Mouse (Mus musculus) brain, embryonic 18.5 days (tissue): ENCODE measurements at regions not wholly inside any gene's neighbourhood (a gene's known extent, or its start where the extent isn't known, plus 50 kb on each side); places are given as distances from the start of the nearest gene placed in this dataset.
"Not testable (repeated sequence)": the region's sequence is repeated elsewhere in the genome, so short reads cannot be mapped to it uniquely, and the experiment has no call there.

Source experiments
- DNase-seq: peaks from one replicate; pipeline ENCODE4 v3.0.0-alpha.2; 2012; ENCODE audit warnings: low read depth, low spot score

GRCm38 (mm10) chr6:31810602-31811512 lies 239.2 kb upstream of the 1700012A03Rik start:
- DNase-seq = no peak

GRCm38 (mm10) chr6:31804468-31804867 lies 240.7 kb upstream of the Podxl start:
- DNase-seq = not testable (repeated sequence)

DNA sequence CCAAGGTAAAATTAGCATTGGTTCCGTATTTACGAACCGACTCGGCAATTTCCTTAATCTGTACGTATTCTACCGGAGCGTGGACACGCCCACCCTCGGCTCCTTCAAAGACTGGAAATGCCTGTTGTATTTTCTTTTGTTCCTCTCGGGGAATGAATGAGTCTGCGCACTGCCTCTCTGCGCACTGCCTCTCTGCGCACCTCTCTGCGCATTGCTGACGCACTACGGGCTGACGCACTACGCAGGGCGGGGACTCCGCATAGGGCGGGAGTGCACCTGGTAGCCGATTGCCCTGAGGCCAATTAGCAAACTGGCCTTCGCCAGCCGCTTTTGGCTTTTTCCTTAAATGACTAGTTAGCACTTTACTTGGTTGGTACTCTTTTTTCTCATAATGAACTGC lies 239.4 kb upstream of the Podxl start:
- DNase-seq = not testable (repeated sequence)

DNA sequence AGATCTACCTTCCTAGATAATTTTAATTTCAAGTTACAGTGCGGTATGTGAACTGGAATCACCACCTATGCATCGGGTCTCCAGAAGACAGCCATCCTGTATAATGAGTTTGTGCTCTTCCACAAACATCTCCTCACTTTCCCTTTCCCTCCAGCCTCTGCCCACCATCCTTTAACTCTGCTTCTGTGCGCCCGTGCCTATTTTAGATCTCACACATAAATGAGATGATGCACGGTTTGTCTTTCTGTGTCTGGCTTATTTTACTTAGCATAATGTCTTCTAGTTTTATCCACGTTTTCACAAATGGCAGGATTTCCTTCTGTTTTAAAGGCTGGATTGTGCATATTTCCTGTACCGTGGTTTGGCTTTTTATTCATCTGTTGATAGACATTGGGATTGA lies 227.8 kb upstream of the Podxl start:
- no peak for DNase-seq

DNA sequence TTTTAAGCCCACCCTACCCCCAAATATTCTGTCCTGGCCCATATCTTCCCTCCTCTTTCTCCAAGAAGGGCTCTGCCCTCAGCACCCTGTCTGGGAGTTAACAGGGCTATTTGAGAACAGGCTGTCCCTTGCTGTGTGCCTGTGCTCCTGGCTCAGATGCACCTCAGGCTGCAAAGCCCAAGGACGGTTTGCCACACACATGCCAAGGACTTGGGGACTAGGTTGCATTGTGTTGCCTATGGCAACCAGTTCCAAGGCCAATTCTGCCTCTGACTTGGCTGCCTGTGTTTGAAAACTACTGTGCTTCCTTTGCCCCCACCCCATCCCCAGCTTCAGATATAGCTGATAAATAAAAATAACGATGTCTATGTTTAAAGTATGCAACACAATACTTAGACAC lies 227.1 kb upstream of the Podxl start:
- DNase-seq = no peak

DNA sequence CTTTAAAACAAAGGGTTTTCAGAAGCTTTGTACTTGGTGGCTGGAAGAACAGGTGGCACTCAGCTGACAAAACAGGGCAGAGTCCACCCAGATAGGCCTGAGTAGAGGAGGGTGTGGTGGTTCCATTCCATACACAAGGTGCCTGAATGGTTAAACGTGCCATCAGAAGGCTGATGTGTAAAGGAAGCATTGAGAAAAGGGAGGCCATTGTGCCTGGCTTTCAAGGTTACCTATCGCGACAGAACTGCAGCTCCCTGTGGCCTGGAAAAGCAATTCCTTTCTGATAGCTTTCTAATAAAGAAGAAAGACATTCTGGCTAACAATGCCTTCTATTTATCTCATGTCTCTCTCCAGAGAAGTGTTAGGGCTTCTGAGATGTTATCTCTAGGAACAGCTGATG lies 213.1 kb upstream of the Podxl start:
- no peak for DNase-seq

DNA sequence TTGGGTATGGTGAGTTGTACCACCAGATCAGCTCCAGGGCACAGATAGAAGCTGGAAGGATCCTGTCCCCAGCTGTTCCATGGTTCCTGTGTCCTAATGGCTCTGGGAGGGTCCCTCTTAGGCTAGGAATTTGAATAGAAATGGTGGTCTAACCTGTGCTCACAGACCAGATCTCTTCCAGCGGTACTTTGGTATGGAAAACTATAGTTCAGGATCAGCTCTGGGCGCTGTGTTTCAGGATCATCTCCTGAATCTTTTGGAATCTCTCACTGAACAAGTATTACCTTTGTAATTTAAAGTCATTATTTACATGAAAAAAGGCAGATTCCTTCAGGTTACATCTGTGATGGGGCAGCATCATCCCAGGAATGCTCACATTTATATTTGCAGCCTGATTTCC lies 208.1 kb upstream of the Podxl start:
- DNase-seq = no peak

- no peak for DNase-seq
These were observed 181.8 kb upstream of the Podxl start for GRCm38 (mm10) chr6:31745589-31745988.

GRCm38 (mm10) chr6:31731391-31731790 lies 167.6 kb upstream of the Podxl start:
- no peak for DNase-seq

- DNase-seq = no peak
These were observed 155.8 kb upstream of the Podxl start for GRCm38 (mm10) chr6:31719614-31720013.

DNA sequence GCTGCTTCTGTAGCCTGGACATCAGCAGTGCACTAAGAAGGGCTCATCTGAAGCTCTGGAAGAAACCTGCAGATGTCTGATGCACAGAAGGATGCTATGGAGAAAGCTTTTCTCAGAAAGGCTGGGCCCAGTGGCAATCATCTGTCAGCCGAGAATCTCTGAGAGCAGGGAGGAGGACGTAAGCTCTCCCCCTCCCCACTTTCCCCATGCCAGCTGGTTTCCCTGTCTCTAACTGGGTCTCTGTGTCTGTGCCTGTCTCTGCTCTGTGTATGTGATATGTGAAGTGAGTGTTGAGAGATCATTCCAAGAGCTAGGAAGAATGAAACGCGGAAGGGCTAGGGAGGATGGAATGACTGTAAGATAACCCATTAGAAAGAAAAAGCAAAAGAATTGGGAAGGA lies 155.1 kb upstream of the Podxl start:
- DNase-seq = no peak

DNA sequence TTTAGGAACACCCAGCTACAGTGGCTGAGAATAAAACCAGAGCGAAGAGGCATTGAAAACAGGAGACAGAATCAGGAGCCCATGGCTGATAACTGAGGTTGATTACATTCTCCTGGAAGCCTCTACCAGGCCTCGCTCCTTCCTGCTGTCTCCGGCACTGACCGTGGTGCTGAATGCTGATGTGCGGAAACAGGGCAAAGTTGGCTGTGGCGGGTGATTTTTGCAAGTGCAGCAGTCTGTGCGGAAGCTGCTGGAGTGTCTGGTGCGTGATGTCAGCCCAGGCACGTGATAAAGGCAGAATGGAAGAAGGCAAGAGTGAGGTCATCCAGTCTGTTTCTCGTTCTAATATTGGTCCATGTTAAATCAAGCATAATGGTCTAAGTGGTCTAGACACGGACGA lies 153.8 kb upstream of the Podxl start:
- DNase-seq = no peak

GRCm38 (mm10) chr6:31707256-31707655 lies 143.5 kb upstream of the Podxl start:
- no peak for DNase-seq

DNA sequence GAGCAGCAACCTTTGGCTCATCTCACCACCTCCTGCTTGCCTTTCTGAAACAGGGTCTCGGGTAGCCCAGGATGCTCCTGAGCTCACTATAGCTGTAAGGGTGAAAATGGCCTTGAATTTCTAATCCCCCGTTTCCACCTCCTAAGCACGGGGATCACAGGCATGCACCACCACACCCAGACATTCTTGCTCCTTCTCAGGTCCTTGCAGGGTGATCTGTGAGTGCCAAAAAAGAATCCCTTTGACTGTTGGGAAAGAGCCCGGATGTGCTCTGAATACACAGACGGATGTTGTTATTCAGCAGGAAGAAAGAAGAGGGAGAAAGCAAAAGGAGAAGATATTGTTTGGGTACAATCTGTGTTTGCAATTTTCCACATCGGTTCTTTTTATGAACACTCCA lies 140.4 kb upstream of the Podxl start:
- DNase-seq = no peak

GRCm38 (mm10) chr6:31702931-31703330 lies 139.2 kb upstream of the Podxl start:
- DNase-seq = no peak

DNA sequence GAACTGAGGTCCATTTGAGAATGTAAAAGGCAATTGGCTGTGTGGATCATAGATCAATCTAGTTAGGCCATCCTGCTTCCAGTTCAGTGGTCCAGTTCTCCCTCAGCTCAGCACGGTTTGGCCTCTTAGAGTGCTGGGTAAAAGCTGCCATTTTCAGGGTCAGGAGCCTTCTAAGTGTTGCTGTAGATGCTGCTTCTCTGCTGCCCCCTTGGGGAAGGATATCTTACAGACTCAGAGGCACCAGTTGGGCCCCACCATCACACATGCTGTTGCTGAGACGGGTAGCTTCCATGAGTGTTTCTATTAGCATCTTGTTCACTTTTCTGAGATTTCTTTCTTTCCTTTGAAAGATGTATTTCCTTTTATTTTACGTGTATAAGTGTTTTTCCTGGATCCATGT lies 132.1 kb upstream of the Podxl start:
- DNase-seq = no peak

DNA sequence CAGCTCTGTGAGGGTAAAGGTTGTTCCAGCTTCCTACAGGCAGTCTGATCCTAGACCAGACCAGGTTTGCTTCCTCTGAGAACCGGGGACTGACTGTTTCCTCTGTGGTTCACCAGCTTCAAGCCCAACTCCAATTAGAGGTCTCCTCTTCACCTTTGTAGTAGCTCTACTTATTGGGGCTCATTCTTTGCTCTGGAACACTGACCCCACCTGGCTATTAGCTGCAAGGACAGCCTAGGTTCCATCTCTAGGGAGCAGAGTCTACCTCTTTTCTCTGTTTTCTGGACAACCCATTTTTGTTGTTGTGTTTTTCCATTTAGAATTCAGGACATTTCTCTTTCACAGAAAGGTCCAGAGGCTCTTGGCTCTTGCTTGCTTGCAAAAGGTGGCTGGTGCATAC lies 129.3 kb upstream of the Podxl start:
- no peak for DNase-seq

DNA sequence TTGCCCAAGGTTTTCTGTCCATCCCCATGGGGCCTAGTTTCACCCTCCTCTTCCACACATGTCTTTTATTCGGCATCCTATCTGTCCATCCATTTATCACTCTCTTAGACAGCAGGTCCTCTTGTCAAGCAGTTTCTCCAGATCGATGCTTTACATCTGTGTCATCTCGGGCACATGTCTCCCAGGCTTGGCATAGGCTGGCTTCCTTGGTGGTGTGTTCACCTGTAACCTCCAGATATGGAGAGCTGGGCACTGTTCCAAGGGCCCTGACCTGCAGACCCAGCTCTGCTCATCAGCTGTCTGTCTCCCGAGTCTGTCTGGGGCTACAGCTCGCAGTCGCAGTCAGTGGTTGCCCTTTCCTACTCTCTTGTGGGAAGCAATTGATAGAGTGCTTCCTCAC lies 128.2 kb upstream of the Podxl start:
- no peak for DNase-seq

- no peak for DNase-seq
These were observed 116.3 kb upstream of the Podxl start for GRCm38 (mm10) chr6:31680101-31680500.

DNA sequence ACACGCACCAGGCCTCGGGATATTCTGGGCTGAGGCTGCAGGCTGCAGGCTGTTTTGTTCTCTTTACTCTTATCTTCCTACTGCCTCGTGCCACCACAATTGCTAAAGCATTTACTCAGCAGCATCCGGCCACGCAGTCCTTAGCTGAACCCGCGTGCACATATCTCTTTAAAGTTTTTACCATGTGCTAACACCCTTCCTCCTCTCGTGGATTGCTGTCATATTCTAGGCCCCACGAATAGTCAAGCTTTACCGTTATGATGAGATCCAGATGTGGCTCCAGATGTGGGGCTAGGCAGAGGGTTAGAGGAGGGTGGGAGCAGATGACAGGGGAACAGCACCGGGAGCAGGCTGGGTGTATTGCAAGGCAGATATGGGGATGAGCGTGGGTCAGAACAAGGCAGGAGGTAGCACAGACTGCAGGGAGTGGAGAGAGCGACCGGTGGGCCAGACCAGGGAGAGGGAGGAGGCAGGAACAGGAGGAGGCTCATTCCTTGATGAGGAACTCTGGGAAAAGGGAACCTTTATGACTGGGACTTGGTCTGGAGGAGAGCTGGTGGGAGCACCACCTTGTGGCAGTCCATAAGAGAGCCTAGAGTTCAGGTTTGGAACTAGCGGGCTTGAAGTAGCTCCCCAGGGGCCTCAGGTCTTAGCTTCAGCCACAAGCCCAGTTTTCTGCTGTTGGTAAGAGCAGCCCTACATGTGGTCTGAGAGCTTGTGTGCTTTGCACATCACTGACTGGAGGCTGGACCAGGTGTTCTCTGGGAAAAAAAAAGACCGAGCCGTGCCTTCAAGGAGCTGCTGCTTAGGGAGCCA lies 102.1 kb upstream of the Podxl start:
- peak; percentile 6 for DNase-seq

DNA sequence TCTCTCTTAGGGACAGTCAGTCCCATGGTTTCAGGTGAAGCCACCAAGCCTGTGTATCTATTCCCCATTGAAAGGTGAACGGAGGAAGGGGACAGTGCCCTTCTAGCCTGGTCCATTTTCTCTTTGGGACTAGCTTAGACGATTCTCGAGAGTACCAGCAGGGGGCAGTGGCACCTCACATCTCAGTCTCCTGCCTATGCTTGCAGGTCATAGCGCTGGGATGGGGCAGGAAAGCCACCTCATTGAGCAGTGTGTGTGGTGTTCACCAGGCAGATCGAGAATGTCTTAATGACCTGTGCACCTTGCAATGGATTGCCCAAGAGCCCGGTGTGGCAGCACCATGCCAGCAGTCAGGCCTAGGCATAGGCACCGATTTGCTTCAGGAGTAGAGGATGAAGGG lies 100.7 kb upstream of the Podxl start:
- peak; percentile 43 for DNase-seq

DNA sequence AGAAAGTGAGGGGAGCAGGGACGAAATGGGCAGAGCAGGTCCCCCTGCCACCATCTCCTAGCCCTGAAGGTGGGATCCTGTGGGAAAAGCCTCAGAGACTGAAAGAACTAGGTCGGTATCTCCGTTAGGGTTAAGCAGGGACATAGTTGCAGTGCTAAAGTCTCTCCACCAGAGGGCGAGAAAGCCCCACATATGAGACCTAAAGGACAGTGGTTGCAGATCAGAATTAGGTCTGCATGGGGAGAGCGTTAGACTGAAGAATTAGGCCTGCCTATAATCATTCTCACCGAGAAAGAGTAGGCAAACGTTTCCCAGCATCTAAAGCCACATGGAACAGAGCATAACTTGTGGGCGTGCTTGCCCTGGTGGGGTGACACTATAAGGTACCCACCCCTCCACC lies 97.0 kb upstream of the Podxl start:
- peak; percentile 57 for DNase-seq

DNA sequence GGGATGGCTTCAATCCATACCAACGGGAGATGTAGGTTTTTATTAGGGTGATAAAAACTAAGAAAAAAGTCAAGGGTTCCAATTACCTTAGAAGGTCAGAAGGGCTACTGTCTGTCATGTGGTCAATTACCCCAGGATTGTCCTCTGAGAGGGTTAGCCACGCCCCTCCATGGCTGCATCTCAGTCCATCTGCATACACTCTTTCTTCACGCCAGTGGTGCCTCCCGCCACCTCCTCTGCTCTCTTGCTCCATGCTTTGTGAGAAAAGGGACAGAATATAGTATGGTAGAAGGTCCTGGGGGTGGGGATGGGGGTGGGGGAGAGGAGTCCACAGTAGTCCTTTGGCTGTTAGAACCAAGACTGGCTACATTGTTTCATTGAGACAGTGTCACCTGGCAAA lies 96.1 kb upstream of the Podxl start:
- no peak for DNase-seq
